Mouse (Mus musculus) liver, postnatal 0 days (tissue): ENCODE data around the gene Lrmda. TPM values are rescaled to one million over a fixed set of nuclear protein-coding genes. Genes with fewer than 3 reads are reported as not detected.

ENCODE experiments used
- ATAC-seq: fragments of 200-750 bp; cut with Nextera tagmentation; 2 replicates; pipeline ENCODE4 v1.8.0; 2017; ENCODE audit warnings: mild to moderate bottlenecking, moderate library complexity
- DNase-seq: peaks from one replicate; pipeline ENCODE4 v3.0.0-alpha.2; 2016
- H3K27ac ChIP-seq: fragments of 300-500 bp; sonication (generic); 2 replicates; pipeline ENCODE4 v1.5.1; 2014; ENCODE audit warnings: antibody characterized with exemption, moderate library complexity, mild to moderate bottlenecking, low read depth
- H3K27me3 ChIP-seq: fragments of 300-500 bp; sonication (generic); 2 replicates; pipeline ENCODE4 v1.6.1; 2014; ENCODE audit warnings: low read length, control low read depth, mixed read lengths; ENCODE audit not compliant: insufficient read depth
- H3K36me3 ChIP-seq: fragments of 300-500 bp; sonication (generic); replicated peaks from 2 replicates; pipeline ENCODE4 v1.6.1; 2014; ENCODE audit warnings: mild to moderate bottlenecking, control low read depth, low read length, moderate library complexity, mixed read lengths; ENCODE audit not compliant: insufficient read depth
- H3K4me1 ChIP-seq: fragments of 300-500 bp; sonication (generic); 2 replicates; pipeline ENCODE4 v1.6.1; 2014; ENCODE audit warnings: antibody characterized with exemption, mild to moderate bottlenecking, control low read depth; ENCODE audit not compliant: insufficient read depth
- H3K4me2 ChIP-seq: fragments of 300-500 bp; sonication (generic); 2 replicates; pipeline ENCODE4 v1.6.1; 2014; ENCODE audit warnings: low read depth, mild to moderate bottlenecking, low read length, moderate library complexity, mixed read lengths
- H3K4me3 ChIP-seq: fragments of 300-500 bp; sonication (generic); 2 replicates; pipeline ENCODE4 v1.5.1; 2014; ENCODE audit warnings: low read depth, low read length
- H3K9ac ChIP-seq: fragments of 300-500 bp; sonication (generic); replicated peaks from 2 replicates; pipeline ENCODE4 v1.6.1; 2014; ENCODE audit warnings: mild to moderate bottlenecking, moderate library complexity
- H3K9me3 ChIP-seq: fragments of 300-500 bp; sonication (generic); 2 replicates; pipeline ENCODE4 v1.6.1; 2016; ENCODE audit warnings: mild to moderate bottlenecking, control low read depth, low read length, mixed read lengths
- CTCF ChIP-seq: sonication (generic); IDR thresholded peaks from 2 replicates; pipeline ENCODE4 v1.5.1; 2016; ENCODE audit warnings: antibody characterized with exemption, low read depth
- EP300 ChIP-seq: IDR thresholded peaks from 2 replicates; pipeline ENCODE4 v1.6.1; 2016; ENCODE audit warnings: antibody characterized with exemption, low read depth, mild to moderate bottlenecking
- WGBS: fragments of 180-500 bp; shearing (Covaris S2); extraction: QIAGEN DNeasy Blood & Tissue Kit; methylation state at CpG from one replicate; pipeline ENCODE4 v1.1.7; 2014; ENCODE audit not compliant: insufficient replicate concordance; 5-methylcytosine and 5-hydroxymethylcytosine counted together
- polyA plus RNA-seq: library from polyadenylated mRNA; unstranded; fragments of >200 nt; fragmentation: Nextera tagmentation; extraction: Ambion mirVana; gene quantifications from 2 replicates; pipeline ENCODE4 v1.2.1, GENCODE M21; 2015

The Lrmda gene
- polyA plus RNA-seq, 1 experiment from 2014 or later, result 0.28 TPM

DNA sequence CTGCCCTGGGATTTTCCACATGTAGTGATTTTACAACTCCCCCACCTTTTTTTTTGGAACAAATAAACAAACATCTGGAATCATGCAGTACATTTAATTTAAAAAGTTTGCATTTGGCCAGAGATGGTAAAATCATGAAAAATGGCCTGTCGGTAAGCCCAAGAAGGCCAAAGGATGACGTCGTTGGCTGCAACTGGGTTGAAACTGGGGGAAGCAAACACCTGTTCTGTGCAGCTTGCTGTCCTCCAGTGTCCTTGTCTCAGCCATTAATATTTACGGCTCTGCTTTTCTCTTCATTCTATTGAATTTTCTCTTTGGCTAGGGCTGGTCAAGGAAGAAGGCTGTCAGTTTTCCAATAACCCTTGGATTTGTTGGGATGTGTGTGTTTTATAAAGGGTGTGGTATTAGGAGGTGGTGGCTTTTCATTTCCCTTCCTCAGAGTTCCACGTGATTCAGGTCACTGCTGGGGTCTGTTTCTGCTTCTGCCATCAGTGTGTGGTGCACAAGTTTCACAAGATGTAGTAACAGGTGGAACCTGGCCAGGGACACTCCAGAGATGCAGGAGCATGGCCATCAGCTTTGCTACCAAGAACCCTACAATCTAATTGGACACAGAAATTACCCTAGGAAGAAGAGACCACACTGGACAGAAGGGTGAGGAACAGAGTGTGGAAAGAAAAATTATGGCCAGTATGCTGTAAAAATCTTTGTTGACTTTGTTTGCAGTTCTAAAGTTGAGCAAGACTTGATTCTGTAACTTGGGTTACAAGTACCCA is 827.7 kb downstream of the Lrmda start:
- Histone ChIP-seq H3K4me1 (no peaks in the 10 kb centered on the region), H3K4me3 (no peak overlapping the region), H3K36me3 (no peaks in the 10 kb centered on the region), H3K9me3 (no peaks in the 10 kb centered on the region), H3K27me3 (no peaks in the 10 kb centered on the region), H3K4me2 (no peak overlapping the region), H3K9ac (no peak overlapping the region), H3K27ac (no peak overlapping the region)
- DNase-seq (no peak), ATAC-seq (no peak)
- 66% methylated on average over 5 of the region's 5 CpGs for WGBS
- TF ChIP-seq CTCF (no peak), EP300 (no peak)

DNA sequence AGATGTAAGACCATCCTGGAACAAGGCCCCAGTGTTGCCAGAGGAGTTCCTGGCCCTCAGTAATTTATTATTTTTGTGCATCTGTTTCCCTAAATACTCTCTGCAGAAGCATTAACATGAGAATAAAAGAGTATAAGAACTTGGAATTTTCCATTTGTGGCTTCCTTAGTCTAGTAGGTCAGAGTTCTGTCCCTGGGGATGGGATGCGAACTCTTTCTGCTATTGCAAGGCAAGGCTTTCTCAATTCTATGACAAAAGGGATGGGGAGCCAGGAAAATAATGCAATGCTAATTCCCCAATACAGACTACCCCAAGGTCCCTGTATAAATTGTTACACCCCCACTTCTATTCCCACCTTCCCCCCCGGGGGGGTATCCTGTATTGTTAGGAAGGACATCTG is 829.6 kb downstream of the Lrmda start:
- no peaks in the 10 kb centered on the region for H3K36me3 ChIP-seq
- H3K27ac ChIP-seq, result no peak overlapping the region
- no peaks in the 10 kb centered on the region for H3K4me1 ChIP-seq
- no peak overlapping the region for H3K4me2 ChIP-seq
- H3K9ac ChIP-seq, result no peak overlapping the region
- H3K4me3 ChIP-seq, result no peak overlapping the region
- H3K27me3 ChIP-seq, result no peaks in the 10 kb centered on the region
- DNase-seq (no peak), ATAC-seq (no peak)
- WGBS, result 92% methylated on average over 2 of the region's 2 CpGs
- no peaks in the 10 kb centered on the region for H3K9me3 ChIP-seq
- TF ChIP-seq EP300, result no peak
- no peak for TF ChIP-seq CTCF

DNA sequence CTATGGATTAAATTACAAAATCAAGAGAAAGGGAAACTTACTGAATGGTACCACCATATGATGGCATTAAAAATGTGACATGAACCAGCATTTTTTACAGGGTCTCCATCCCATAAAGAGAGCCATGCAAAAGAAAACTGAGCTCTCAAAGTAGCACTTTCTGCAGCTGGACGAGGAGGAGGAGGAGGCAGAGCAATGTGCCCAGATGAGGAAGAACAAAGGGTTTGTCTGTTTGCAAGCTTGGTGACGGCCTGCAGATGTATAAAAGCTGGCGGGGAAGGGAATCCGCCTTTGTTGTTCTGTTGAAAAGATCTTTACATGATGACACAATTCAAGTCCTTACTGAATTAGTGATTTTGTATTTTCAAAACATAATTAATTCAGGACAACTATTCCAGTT is 841.1 kb downstream of the Lrmda start:
- WGBS, result 77% methylated on average over 4 of the region's 4 CpGs
- Histone ChIP-seq H3K4me2 (no peak overlapping the region), H3K9ac (no peak overlapping the region), H3K4me3 (no peak overlapping the region), H3K9me3 (no peaks in the 10 kb centered on the region), H3K27ac (no peak overlapping the region), H3K27me3 (no peaks in the 10 kb centered on the region), H3K36me3 (no peaks in the 10 kb centered on the region), H3K4me1 (no peaks in the 10 kb centered on the region)
- ATAC-seq (no peak), DNase-seq (no peak)
- TF ChIP-seq CTCF, result no peak
- TF ChIP-seq EP300, result no peak

DNA sequence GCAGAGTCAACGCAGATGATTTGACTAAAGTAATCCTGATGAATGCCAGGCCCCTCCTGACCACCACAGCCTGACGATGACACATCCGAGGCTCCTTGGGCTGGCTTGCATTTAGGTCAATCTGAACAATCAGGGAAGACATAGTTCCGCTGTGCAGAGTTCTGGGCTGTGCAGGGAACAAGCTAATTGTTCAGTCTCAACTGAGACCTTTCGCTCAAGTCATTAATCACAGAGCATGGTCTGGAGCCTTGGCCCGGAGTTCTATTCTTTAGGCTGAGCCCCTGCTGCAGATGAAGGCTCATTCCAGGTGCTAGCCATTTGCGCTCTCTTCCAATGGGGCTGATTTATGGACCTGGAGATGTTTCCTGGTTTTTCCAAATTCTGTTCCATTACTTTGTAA is 844.6 kb downstream of the Lrmda start:
- 69% methylated on average over 7 of the region's 7 CpGs for WGBS
- no peaks in the 10 kb centered on the region for H3K36me3 ChIP-seq
- TF ChIP-seq EP300, result no peak
- TF ChIP-seq CTCF, result no peak
- no peaks in the 10 kb centered on the region for H3K27me3 ChIP-seq
- no peak overlapping the region for H3K4me2 ChIP-seq
- no peak overlapping the region for H3K4me3 ChIP-seq
- no peak for DNase-seq
- no peaks in the 10 kb centered on the region for H3K9me3 ChIP-seq
- H3K4me1 ChIP-seq, result no peaks in the 10 kb centered on the region
- H3K9ac ChIP-seq, result no peak overlapping the region
- no peak for ATAC-seq
- H3K27ac ChIP-seq, result no peak overlapping the region

DNA sequence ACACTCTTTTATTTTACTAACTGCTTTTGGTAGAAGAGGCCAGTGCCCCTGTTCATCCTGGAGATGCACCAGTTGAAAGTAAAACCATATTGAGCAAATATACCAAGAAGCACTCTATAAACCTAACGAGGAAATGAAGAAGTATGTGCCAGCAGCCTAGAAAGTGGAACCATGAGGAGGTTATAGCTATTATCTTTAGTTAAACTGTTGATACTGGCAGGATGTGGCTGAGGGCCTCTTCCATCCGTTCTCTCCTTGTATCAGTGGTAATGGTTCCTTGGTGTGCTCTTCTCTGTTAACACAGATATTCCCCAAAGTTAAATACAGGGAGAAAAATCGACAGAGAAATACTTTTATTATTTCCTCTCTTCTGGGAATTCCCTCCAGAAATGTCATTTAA is 855.1 kb downstream of the Lrmda start:
- no peak overlapping the region for H3K4me3 ChIP-seq
- no peak overlapping the region for H3K4me2 ChIP-seq
- H3K9me3 ChIP-seq, result no peaks in the 10 kb centered on the region
- H3K9ac ChIP-seq, result no peak overlapping the region
- 35% methylated on average over 3 of the region's 3 CpGs for WGBS
- DNase-seq, result no peak
- H3K4me1 ChIP-seq, result no peaks in the 10 kb centered on the region
- TF ChIP-seq EP300 (no peak), CTCF (no peak)
- ATAC-seq, result no peak
- no peaks in the 10 kb centered on the region for H3K36me3 ChIP-seq
- H3K27ac ChIP-seq, result no peak overlapping the region
- H3K27me3 ChIP-seq, result no peaks in the 10 kb centered on the region

DNA sequence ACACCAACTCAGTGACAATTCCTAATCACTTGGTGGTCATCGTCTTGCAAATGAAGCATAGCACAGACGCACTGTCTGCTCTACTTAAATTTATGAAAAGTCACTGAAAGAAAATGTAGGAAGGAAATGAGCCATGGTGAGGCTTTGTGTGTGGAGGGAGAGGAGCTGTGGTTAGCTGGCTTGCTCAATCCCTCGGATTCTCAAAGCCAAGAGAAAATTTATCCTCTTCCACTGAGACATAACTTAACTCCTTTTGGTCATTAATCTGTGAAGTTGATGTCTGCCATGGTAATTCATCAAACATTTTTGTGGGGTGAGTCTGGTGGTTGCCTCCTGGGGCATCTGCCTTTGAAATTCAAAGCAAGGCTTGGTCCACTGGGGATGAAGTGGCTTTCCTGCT is 867.7 kb downstream of the Lrmda start:
- H3K4me1 ChIP-seq, result no peaks in the 10 kb centered on the region
- H3K27ac ChIP-seq, result no peak overlapping the region
- no peak overlapping the region for H3K9ac ChIP-seq
- TF ChIP-seq CTCF, result no peak
- TF ChIP-seq EP300, result no peak
- H3K9me3 ChIP-seq, result no peaks in the 10 kb centered on the region
- 30% methylated on average over 3 of the region's 3 CpGs for WGBS
- no peak overlapping the region for H3K4me3 ChIP-seq
- H3K4me2 ChIP-seq, result no peak overlapping the region
- DNase-seq (no peak), ATAC-seq (no peak)
- no peaks in the 10 kb centered on the region for H3K27me3 ChIP-seq
- H3K36me3 ChIP-seq, result no peaks in the 10 kb centered on the region
